Comparison of ENCODE assay signal across 14 mouse cellular contexts in the genomic region with DNA sequence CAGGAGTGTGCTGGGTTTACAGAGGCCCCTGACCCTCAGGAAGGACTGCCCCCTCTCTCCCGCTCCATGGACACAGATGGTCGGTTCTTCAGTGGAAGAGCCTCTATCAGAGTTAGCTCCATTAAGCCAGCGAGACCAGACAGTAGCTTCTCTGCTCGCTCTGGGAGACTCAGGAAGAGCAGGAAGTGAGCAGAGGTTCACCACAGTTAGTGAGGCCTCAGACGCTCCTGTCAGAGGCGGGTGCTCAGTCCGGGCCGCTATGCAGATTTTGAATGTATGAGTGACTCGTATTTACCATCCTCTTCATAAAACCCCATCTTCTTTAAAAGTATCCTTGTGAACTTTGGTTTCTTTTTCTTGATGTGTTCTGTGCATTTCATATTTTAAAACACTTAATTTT.
DNase-seq lines count a peak whose midpoint lies in the region; ATAC-seq lines count a peak whose summit lies in the region.
"Had no signal": no experiment of that assay in that cellular context is flagged by ENCODE, and none has a peak within 500 bp of the region (broad histone marks: within the 10 kb centered on the region; RNA-seq: fewer than 3 reads in every experiment).

No protein-coding gene starts in this region.

- peak; percentile 16 for DNase-seq in CD4-positive, CD25-positive, alpha-beta regulatory T cell, adult 2 months (ENCODE audit: low read depth, low spot score)
- peak; percentile 9 to 21 for DNase-seq in thymus, adult 18-20 months
- peak; percentile 58 for DNase-seq in thymus, postnatal 14 days
- no peak for DNase-seq in layer of hippocampus, postnatal 10 days (ENCODE audit: low spot score in 2 of 2)
- no peak for DNase-seq in embryo, embryonic 10.5 days (ENCODE audit: low spot score)
- DNase-seq: adrenal gland, adult 8-10 months; adrenal gland, postnatal 36 days; cerebellum, adult 9-10 months; cerebellum, postnatal 25 days; gastrocnemius, postnatal 10 days; heart, adult 18-20 months had no signal

- no peak for ATAC-seq in CD4-positive, CD25-positive, alpha-beta regulatory T cell, adult 4 months
- no peak for ATAC-seq in megakaryocyte, adult 5-6 weeks (ENCODE audit: poor library complexity, severe bottlenecking)
- ATAC-seq: forebrain, embryonic 16.5 days had no signal

Comparison
In these comparisons a context has a peak if more than half of its experiments do, and no peak if none do; other contexts are left out.
1. DNase-seq: peak in CD4-positive, CD25-positive, alpha-beta regulatory T cell, adult 2 months (single experiment), thymus, adult 18-20 months (2 of 2) and thymus, postnatal 14 days (single experiment); none in layer of hippocampus, postnatal 10 days (0 of 2) and embryo, embryonic 10.5 days (single experiment).